Mouse (Mus musculus) layer of hippocampus, adult 11-12 months (tissue): Measurements from ENCODE around the gene Siglec1.
"Not testable (repeated sequence)": the region's sequence is repeated elsewhere in the genome, so short reads cannot be mapped to it uniquely, and the experiment has no call there.

Experiments used
- DNase-seq: peaks from one replicate; pipeline ENCODE4 v3.0.0; 2022; ENCODE audit warnings: low spot score

The Siglec1 gene

GRCm38 (mm10) chr2:131086667-131087390 is at the start of gene Siglec1:
TSS of gene Siglec1 (minus strand) at chr2:131086765.
- DNase-seq, result no peak

- DNase-seq, result no peak
Measured at GRCm38 (mm10) chr2:131135521-131136139, 49.1 kb upstream of the Siglec1 start.

GRCm38 (mm10) chr2:131134826-131135400 is 48.3 kb upstream of the Siglec1 start:
- DNase-seq, result no peak

- no peak for DNase-seq
Measured at GRCm38 (mm10) chr2:131134381-131134780, 47.8 kb upstream of the Siglec1 start.

GRCm38 (mm10) chr2:131132930-131133547 is 46.5 kb upstream of the Siglec1 start, which contains the start of gene Gm11037:
TSS of gene Gm11037 (plus strand) at chr2:131133497.
- no peak for DNase-seq

- DNase-seq, result no peak
Measured at GRCm38 (mm10) chr2:131132111-131132888, 45.7 kb upstream of the Siglec1 start.

- no peak for DNase-seq
Measured at GRCm38 (mm10) chr2:131130849-131131248, 44.3 kb upstream of the Siglec1 start.

GRCm38 (mm10) chr2:131129836-131130235 is 43.3 kb upstream of the Siglec1 start:
- no peak for DNase-seq

GRCm38 (mm10) chr2:131128636-131129157 is 42.1 kb upstream of the Siglec1 start:
- no peak for DNase-seq

GRCm38 (mm10) chr2:131128211-131128610 is 41.6 kb upstream of the Siglec1 start:
- no peak for DNase-seq

GRCm38 (mm10) chr2:131127161-131127730 is 40.7 kb upstream of the Siglec1 start, which contains the start of gene Hspa12b:
TSS of gene Hspa12b (plus strand) at chr2:131127280.
- DNase-seq, result no peak

GRCm38 (mm10) chr2:131125964-131126815 is 39.6 kb upstream of the Siglec1 start:
- DNase-seq, result no peak

- no peak for DNase-seq
Measured at GRCm38 (mm10) chr2:131125157-131125963, 38.8 kb upstream of the Siglec1 start.

GRCm38 (mm10) chr2:131124166-131124565 is 37.6 kb upstream of the Siglec1 start:
- DNase-seq, result no peak

- DNase-seq, result no peak
Measured at GRCm38 (mm10) chr2:131118968-131119574, 32.5 kb upstream of the Siglec1 start.

- DNase-seq, result no peak
Measured at GRCm38 (mm10) chr2:131105989-131106388, 19.4 kb upstream of the Siglec1 start.

- not testable (repeated sequence) for DNase-seq
Measured at GRCm38 (mm10) chr2:131105061-131105460, 18.5 kb upstream of the Siglec1 start.

- DNase-seq, result no peak
Measured at GRCm38 (mm10) chr2:131104021-131104420, 17.5 kb upstream of the Siglec1 start.

GRCm38 (mm10) chr2:131101530-131101929 is 15.0 kb upstream of the Siglec1 start:
- no peak for DNase-seq
